Mouse (Mus musculus): Measurements from ENCODE around the gene Mbd3l1.

DNA sequence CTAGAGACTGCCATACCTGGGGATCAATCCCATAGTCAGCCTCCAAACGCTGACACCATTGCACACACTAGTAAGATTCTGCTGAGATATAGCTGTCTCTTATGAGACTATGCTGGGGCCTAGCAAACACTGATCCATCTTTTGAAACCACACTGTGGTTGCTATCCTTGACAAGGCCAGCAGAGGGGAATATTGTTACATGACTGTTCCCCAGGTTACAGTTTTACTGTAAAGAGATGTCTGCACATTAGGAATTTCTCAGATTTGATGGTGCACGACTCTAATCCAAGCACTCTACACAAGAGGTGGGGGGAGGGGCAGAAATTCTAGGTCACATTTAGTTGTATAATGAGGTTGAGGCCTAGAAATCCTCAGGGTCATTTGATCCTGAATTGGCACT is 29.9 kb downstream of the Mbd3l1 start:
- TF ChIP-seq CTCF (IDR thresholded peaks at IDR 0.05; ENCODE audit: low read depth) (no peak), EP300 (IDR thresholded peaks at IDR 0.05; ENCODE audit: low read depth) (no peak)
